Mouse (Mus musculus) hindbrain, postnatal 0 days (tissue): ENCODE data around the gene Stxbp1. TPM values are rescaled to one million over a fixed set of nuclear protein-coding genes. Genes with fewer than 3 reads are reported as not detected.

ENCODE experiments used
- ATAC-seq: fragments of 200-750 bp; cut with Nextera tagmentation; 2 replicates; pipeline ENCODE4 v1.8.0; 2017; ENCODE audit warnings: mild to moderate bottlenecking, moderate TSS enrichment, moderate library complexity
- DNase-seq: peaks from one replicate; pipeline ENCODE4 v3.0.0-alpha.2; 2015; ENCODE audit warnings: low spot score
- H3K27ac ChIP-seq: fragments of 300-500 bp; sonication (generic); 2 replicates; pipeline ENCODE4 v1.5.1; 2014; ENCODE audit warnings: mild to moderate bottlenecking
- H3K27me3 ChIP-seq: fragments of 300-500 bp; sonication (generic); 2 replicates; pipeline ENCODE4 v1.6.1; 2014; ENCODE audit warnings: low read length, mixed read lengths; ENCODE audit not compliant: insufficient read depth
- H3K36me3 ChIP-seq: fragments of 300-500 bp; sonication (generic); 2 replicates; pipeline ENCODE4 v1.6.1; 2014; ENCODE audit warnings: low read length, mixed read lengths; ENCODE audit not compliant: insufficient read depth
- H3K4me1 ChIP-seq: fragments of 300-500 bp; sonication (generic); 2 replicates; pipeline ENCODE4 v1.6.1; 2014; ENCODE audit warnings: antibody characterized with exemption, low read length, mixed read lengths; ENCODE audit not compliant: insufficient read depth
- H3K4me2 ChIP-seq: fragments of 300-500 bp; sonication (generic); 2 replicates; pipeline ENCODE4 v1.6.1; 2014; ENCODE audit warnings: low read depth, mild to moderate bottlenecking, low read length, moderate library complexity, mixed read lengths
- H3K4me3 ChIP-seq: fragments of 300-500 bp; sonication (generic); 2 replicates; pipeline ENCODE4 v1.5.1; 2014; ENCODE audit warnings: low read length
- H3K9ac ChIP-seq: fragments of 300-500 bp; sonication (generic); replicated peaks from 2 replicates; pipeline ENCODE4 v1.6.1; 2014; ENCODE audit warnings: mild to moderate bottlenecking, low read length, moderate library complexity, mixed read lengths
- H3K9me3 ChIP-seq: fragments of 300-500 bp; sonication (generic); 2 replicates; pipeline ENCODE4 v1.6.1; 2016; ENCODE audit warnings: low read length, mixed read lengths
- CTCF ChIP-seq: IDR thresholded peaks from 2 replicates; pipeline ENCODE4 v1.5.1; 2016; ENCODE audit warnings: antibody characterized with exemption, control low read depth, low read depth
- WGBS: fragments of 180-500 bp; shearing (Covaris S2); extraction: QIAGEN DNeasy Blood & Tissue Kit; methylation state at CpG from one replicate; pipeline ENCODE4 v1.1.7; 2014; 5-methylcytosine and 5-hydroxymethylcytosine counted together
- polyA plus RNA-seq: library from polyadenylated mRNA; unstranded; fragments of >200 nt; fragmentation: Nextera tagmentation; extraction: Ambion mirVana; gene quantifications from 2 replicates; pipeline ENCODE4 v1.2.1, GENCODE M21; 2015
- total RNA-seq: library from RNA; depleted of rRNA; stranded (reverse); fragments of >200 nt; gene quantifications from 2 replicates; pipeline ENCODE4 v1.2.3, GENCODE M21; 2014; rRNA removed

The Stxbp1 gene
- total and polyA plus RNA-seq, 2 experiments from 2014 or later = 142 to 348 TPM

DNA sequence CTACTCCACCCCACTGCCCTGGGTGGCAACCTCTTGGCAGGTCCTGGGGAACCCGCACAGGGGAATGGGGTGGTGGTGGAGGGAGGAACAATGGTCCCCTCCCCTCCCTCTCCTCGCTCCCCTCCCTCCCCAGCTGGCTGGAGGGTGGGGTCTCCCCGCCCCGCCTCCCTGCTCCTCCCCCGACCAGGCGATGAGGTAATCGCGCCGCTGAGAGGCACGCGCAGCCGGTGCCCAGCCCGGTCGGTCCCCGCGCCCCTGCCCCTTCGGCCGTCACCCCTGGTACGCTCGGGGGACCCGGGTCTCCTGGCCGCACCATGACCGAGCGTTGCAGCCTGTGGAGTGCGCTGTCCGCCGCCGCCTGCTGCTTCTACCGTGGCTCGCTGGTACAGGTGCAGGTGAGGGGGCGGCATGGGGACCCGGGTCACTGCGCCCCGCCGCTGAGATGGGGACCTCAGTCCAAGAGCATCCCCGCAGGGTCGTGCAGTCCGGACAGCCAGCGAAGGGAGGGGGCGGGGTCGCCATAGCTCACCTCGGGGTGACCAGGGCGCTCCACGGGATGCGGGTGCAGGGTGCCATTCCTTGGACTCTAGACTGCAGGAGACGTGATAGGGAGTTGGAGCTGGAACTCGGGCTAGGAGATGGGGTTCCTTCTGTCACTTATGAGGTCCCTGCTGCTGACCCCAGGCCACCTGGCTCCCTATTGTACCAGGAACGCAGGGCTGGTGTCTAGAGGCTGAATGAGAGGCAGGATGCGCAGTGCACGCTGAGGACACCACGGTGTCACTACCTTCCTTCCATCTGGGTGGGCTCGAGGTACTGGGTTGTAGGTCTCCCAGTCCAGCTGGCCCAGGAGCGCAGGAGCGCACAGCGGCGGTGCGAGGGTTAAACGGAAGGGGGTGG is 105.5 kb downstream of the Stxbp1 start:
- peaks cover 19% of the 10 kb centered on the region; the same call in 1 of the 2 replicates for H3K4me1 ChIP-seq
- peak overlapping the region; percentile 94 for H3K9ac ChIP-seq
- peak; percentile 63 for ATAC-seq
- 1% methylated on average over 56 of the region's 58 CpGs for WGBS
- peak overlapping the region; percentile 74 for H3K4me2 ChIP-seq
- H3K27me3 ChIP-seq = no peaks in the 10 kb centered on the region
- no peak for TF ChIP-seq CTCF
- H3K9me3 ChIP-seq = no peaks in the 10 kb centered on the region
- H3K36me3 ChIP-seq = peaks cover 15% of the 10 kb centered on the region
- peak overlapping the region; percentile 80 for H3K4me3 ChIP-seq
- DNase-seq = peak; percentile 78
- peak overlapping the region; percentile 92 for H3K27ac ChIP-seq

DNA sequence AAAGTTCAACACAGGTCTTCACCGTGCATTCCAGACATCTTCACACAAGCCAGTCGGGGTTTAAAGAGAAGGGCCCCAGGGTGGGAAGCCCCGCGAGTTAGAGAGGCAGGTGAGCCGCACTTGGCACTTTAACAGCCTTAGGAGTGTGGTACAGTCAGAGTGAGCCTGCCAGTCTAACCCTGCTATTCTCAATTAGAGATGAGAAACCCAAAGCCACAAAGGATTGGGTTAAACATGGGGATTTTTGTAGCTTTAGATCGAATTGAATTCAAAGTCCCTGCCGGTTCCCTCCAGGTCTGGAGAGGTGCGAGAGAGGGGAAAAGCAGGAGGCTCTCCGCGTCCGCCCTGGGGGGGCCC is 106.2 kb downstream of the Stxbp1 start, which contains the start of gene 6330409D20Rik:
TSS of gene 6330409D20Rik (minus strand) at position 101 of the 357 bp plus-strand sequence.
- Histone ChIP-seq H3K4me3 (peak within 1 kb of the TSS; percentile 80), H3K36me3 (peaks cover 9% of the 10 kb centered on the region), H3K27ac (peak within 1 kb of the TSS; percentile 92), H3K9me3 (no peaks in the 10 kb centered on the region), H3K27me3 (no peaks in the 10 kb centered on the region), H3K4me2 (peak within 1 kb of the TSS; percentile 74), H3K9ac (peak within 1 kb of the TSS; percentile 94), H3K4me1 (peaks cover 19% of the 10 kb centered on the region; the same call in 1 of the 2 replicates)
- WGBS = 6% methylated on average over 11 of the region's 11 CpGs
- ATAC-seq (no peak), DNase-seq (no peak)
- no peak for TF ChIP-seq CTCF

DNA sequence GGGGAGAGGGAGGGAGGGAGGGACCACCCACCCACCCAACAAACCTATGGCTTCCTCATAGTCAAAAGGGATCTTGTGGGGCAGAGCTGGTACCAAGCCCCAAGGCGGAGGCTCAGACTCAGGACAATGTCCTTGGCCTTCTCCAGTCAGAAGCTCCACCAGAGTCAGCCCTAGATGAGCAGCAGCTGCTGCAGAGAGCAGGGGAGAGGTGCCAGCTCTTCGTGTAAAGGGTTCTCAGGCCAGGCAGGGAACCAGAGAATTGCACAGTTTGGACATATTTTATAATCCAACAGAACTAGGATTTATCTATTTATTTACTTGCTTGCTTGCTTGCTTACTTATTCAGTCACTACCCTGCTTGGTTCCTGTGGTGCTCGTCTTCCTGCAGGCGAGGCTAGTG is 107.7 kb downstream of the Stxbp1 start:
- H3K27ac ChIP-seq = no peak overlapping the region
- no peak for TF ChIP-seq CTCF
- H3K9me3 ChIP-seq = no peaks in the 10 kb centered on the region
- DNase-seq = no peak
- no peak for ATAC-seq
- H3K4me2 ChIP-seq = no peak overlapping the region
- no peak overlapping the region for H3K4me3 ChIP-seq
- 67% methylated on average over 4 of the region's 4 CpGs for WGBS
- peaks cover 19% of the 10 kb centered on the region; the same call in 1 of the 2 replicates for H3K4me1 ChIP-seq
- no peaks in the 10 kb centered on the region for H3K27me3 ChIP-seq
- no peak overlapping the region for H3K9ac ChIP-seq
- H3K36me3 ChIP-seq = no peaks in the 10 kb centered on the region

Other genes starting within 250 kb of the Stxbp1 start
- gene St6galnac6, start 247.5 kb downstream of the Stxbp1 start, total RNA-seq = 87.0 and 114 TPM in 2 replicates
- 39.5 and 40.9 TPM in 2 replicates for gene St6galnac6, start 247.5 kb downstream of the Stxbp1 start, polyA plus RNA-seq
- 89.8 and 92.2 TPM in 2 replicates for gene Ak1, start 225.5 kb downstream of the Stxbp1 start, total RNA-seq
- gene Ak1, start 225.5 kb downstream of the Stxbp1 start, polyA plus RNA-seq = 103 and 106 TPM in 2 replicates
- 23.7 and 24.1 TPM in 2 replicates for gene Eng, start 200.7 kb downstream of the Stxbp1 start, total RNA-seq
- 23.7 and 23.8 TPM in 2 replicates for gene Eng, start 200.7 kb downstream of the Stxbp1 start, polyA plus RNA-seq
- gene Fpgs, start 143.1 kb downstream of the Stxbp1 start, total RNA-seq = 23.1 and 32.6 TPM in 2 replicates
- gene Fpgs, start 143.1 kb downstream of the Stxbp1 start, polyA plus RNA-seq = 22.8 and 23.4 TPM in 2 replicates
- 108 and 116 TPM in 2 replicates for gene Cdk9, start 134.2 kb downstream of the Stxbp1 start, total RNA-seq
- 61.1 and 65.3 TPM in 2 replicates for gene Cdk9, start 134.2 kb downstream of the Stxbp1 start, polyA plus RNA-seq
- gene Sh2d3c, start 126.2 kb downstream of the Stxbp1 start, total RNA-seq = 43.8 and 56.9 TPM in 2 replicates
- 49.5 and 52.8 TPM in 2 replicates for gene Sh2d3c, start 126.2 kb downstream of the Stxbp1 start, polyA plus RNA-seq
- 1.7 and 3.2 TPM in 2 replicates for gene 6330409D20Rik, start 106.2 kb downstream of the Stxbp1 start, total RNA-seq
- 3.6 and 5.1 TPM in 2 replicates for gene 6330409D20Rik, start 106.2 kb downstream of the Stxbp1 start, polyA plus RNA-seq
- gene Tor2a, start 90.0 kb downstream of the Stxbp1 start, total RNA-seq = 75.1 and 81.1 TPM in 2 replicates
- gene Tor2a, start 90.0 kb downstream of the Stxbp1 start, polyA plus RNA-seq = 48.2 and 49.1 TPM in 2 replicates
- gene Ttc16, start 71.6 kb downstream of the Stxbp1 start, total RNA-seq = 0.78 and 1.6 TPM in 2 replicates
- gene Ttc16, start 71.6 kb downstream of the Stxbp1 start, polyA plus RNA-seq = 0.58 and 0.76 TPM in 2 replicates
- gene Ptrh1, start 71.5 kb downstream of the Stxbp1 start, total RNA-seq = 0.75 and 2.9 TPM in 2 replicates
- gene Ptrh1, start 71.5 kb downstream of the Stxbp1 start, polyA plus RNA-seq = 4.0 and 4.4 TPM in 2 replicates
- 0.16 and 0.40 TPM in 2 replicates for gene Cfap157, start 62.8 kb downstream of the Stxbp1 start, total RNA-seq
- 0.64 and 1.1 TPM in 2 replicates for gene Cfap157, start 62.8 kb downstream of the Stxbp1 start, polyA plus RNA-seq
- gene Fam129b, start 28.9 kb upstream of the Stxbp1 start, total RNA-seq = 49.8 and 52.7 TPM in 2 replicates
- gene Fam129b, start 28.9 kb upstream of the Stxbp1 start, polyA plus RNA-seq = 20.8 and 23.5 TPM in 2 replicates
- 154 and 168 TPM in 2 replicates for gene Rpl12, start 114.3 kb upstream of the Stxbp1 start, total RNA-seq
- 92.2 and 101 TPM in 2 replicates for gene Rpl12, start 114.3 kb upstream of the Stxbp1 start, polyA plus RNA-seq
- 37.9 and 50.0 TPM in 2 replicates for gene Lrsam1, start 114.4 kb upstream of the Stxbp1 start, total RNA-seq
- 19.5 and 22.1 TPM in 2 replicates for gene Lrsam1, start 114.4 kb upstream of the Stxbp1 start, polyA plus RNA-seq
- 38.2 and 41.2 TPM in 2 replicates for gene Slc2a8, start 134.8 kb upstream of the Stxbp1 start, total RNA-seq
- gene Slc2a8, start 134.8 kb upstream of the Stxbp1 start, polyA plus RNA-seq = 32.6 and 33.4 TPM in 2 replicates